Mouse (Mus musculus) cerebellum, postnatal 4 days (tissue): ENCODE measurements around the gene Wfdc11.
A peak's percentile ranks its signal among the peaks of the same experiment; 100 is the strongest.
"Not testable (repeated sequence)": the region's sequence is repeated elsewhere in the genome, so short reads cannot be mapped to it uniquely, and the experiment has no call there.

Experiments
- DNase-seq, 2 experiments: peaks; one replicate each; pipeline ENCODE4 v3.0.0; 2022; ENCODE audit warnings: low spot score in 2 of 2, mixed read lengths in 1 of 2

The Wfdc11 gene

DNA sequence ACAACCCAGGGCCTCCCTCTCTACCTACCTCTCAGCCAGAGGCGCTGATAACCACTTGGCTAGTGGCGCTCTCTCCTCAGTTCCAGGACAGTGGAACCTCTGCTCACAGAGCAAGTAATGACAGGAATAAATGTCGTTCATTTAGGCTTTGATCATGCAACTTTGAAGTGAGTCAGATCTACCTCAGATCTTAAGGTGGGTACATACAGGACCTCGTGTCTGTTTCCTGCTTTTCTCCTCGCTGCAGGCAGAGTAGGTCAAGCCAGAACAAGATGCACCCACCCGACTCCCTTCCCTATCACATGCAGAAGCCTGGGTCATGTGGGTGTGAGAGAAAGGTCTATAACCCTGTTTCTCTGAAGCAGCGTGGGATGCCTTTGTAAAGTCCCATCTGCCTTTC is at the start of gene Wfdc11:
Gene Wfdc11 (minus strand): TSS at position 101 of the 400 bp plus-strand sequence.
- DNase-seq: no peak

GRCm38 (mm10) chr2:164723276-164723675 is 49.4 kb upstream of the Wfdc11 start:
- DNase-seq: no peak

DNA sequence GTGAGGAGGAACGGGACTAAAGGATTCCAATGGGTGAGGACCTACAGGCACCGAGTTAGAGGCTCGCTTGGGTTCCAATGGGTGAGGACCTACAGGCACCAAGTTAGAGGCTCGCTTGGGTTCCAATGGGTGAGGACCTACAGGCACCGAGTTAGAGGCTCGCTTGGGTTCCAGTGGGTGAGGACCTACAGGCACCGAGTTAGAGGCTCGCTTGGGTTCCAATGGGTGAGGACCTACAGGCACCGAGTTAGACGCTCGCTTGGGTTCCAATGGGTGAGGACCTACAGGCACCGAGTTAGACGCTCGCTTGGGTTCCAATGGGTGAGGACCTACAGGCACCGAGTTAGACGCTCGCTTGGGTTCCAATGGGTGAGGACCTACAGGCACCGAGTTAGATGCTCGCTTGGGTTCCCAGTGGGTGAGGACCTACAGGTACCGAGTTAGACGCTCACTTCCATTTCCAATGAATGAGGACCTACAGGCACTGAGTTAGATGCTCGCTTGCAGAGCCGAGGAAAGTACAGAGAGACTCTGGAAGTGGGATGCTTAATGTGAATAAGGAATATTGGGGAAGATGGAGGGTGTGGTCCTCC is 42.4 kb upstream of the Wfdc11 start:
- DNase-seq: not testable (repeated sequence)

GRCm38 (mm10) chr2:164715005-164715404 is 41.1 kb upstream of the Wfdc11 start, which contains the start of gene Spint5:
Gene Spint5, plus strand, starts transcription at chr2:164715305.
- DNase-seq: no peak

- no peak for DNase-seq
These were observed 32.1 kb upstream of the Wfdc11 start for GRCm38 (mm10) chr2:164705991-164706390.

DNA sequence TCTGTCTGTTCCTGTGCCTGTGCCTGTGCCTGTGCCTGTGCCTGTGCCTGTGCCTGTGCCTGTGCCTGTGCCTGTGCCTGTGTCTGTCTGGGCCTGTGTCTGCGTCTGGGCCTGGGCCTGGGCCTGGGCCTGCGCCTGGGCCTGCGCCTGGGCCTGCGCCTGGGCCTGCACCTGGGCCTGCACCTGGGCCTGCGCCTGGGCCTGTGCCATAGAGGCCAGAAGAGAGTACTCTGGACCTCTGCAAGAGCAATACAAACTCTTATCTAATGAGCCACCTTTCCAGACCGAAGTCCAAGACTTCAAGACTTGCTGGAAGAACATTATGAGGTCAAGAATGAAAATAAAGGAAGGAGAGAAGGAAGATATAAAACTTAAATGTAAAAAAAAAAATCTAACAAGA is 31.4 kb upstream of the Wfdc11 start:
- no peak for DNase-seq

- DNase-seq: no peak
These were observed 30.3 kb upstream of the Wfdc11 start for GRCm38 (mm10) chr2:164704235-164704634.

DNA sequence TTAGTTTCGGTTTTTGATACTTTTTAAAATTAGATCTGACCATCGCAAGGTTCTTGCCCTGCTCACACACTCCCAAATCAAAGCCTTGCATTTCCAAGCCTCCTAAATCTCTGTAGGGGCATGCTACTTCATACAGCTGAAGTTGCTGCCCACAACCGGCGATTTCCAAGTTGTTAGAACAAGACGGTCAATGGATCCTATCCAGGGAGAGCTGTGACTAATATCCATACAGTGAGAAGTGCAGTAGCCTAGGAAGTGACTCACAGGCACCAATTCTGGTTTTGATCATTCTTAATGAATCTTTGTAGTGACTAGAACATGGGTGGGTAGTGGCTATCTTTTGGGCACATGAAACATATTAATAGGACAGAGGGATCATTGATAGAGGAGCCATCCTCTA is 27.9 kb upstream of the Wfdc11 start:
- no peak for DNase-seq

DNA sequence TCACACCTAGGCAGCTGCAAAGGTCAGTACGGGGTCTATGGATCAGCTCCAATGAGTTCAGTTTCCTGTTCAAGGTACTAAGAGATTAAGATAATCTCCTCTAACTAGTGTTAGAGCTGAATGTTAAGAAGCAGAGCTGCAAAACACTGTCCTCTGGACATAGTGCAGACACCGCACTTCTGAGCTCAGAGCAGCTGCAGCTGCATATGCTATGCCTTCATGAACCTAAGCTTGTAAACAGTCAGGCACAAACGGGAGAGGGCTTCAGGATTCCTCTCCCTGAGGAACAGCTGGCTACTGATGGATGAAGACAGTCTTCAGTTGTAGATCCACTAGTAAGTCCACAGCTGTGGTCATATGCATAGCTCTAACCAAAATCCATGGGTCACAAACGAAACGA is 27.1 kb upstream of the Wfdc11 start:
- no peak for DNase-seq

GRCm38 (mm10) chr2:164698201-164698600 is 24.3 kb upstream of the Wfdc11 start, which contains the start of gene Spint4:
Gene Spint4, plus strand, starts transcription at chr2:164698501.
- DNase-seq: no peak

DNA sequence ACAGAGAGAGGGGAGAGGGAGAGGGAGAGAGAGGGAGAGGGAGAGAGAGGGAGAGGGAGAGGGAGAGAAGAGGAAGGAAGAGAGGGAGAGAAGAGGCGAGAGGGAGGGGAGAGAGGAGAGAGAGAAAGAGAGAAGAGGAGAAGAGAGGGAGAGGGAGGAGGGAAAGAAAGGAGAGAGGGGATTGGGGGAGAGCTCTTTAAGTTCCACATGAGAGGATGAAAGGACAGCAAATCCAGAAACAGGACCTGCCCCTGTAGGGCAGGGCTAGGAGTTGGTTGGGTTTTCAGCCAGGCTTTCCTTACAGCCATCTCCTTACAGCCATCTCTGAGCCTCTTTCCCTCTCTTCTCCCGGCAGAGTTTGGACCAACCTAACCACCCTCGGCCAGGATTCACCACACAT is 10.9 kb upstream of the Wfdc11 start, which contains the start of gene Wfdc13:
Gene Wfdc13 (plus strand): TSS at position 301 of the 400 bp plus-strand sequence.
- no peak for DNase-seq

- no peak for DNase-seq
These were observed 6.0 kb upstream of the Wfdc11 start for GRCm38 (mm10) chr2:164679906-164680305.

DNA sequence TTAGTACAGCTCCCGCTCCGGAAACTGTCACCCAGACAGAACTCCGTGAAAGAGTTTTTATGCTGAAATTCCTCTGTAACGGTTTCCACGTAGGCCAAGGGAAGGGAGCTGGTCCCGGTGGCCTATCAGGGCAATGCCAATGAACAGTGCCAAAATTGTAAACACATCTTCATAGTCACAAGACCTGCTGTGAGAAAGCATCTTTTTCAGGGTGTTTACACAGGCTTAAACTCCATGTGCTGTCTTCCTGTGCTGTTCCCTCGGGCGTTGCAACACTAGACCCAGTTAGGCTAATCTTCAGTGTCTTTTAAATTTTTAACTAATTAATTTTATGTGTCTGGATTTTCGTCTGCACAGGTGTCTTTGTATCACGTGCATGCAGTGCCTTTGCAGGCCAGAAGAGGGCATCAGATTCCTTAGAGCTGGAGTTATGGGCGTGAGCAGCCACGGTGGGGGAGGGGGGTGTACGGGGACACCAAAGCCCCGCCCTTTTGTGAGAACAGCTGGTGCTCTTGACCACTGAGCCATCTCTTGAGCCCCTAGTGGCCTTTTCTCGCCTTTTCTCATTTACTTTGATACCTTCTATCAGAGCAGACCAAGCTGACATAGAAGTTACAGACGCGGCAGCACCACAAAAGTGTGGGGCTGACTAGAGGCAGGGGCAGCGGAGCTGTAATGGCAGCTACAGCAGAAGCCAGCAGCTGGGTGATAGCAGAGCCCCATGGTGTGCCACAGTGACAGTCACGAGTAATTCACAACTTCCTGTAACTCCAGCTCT is 5.2 kb upstream of the Wfdc11 start:
- peak; percentile 40 to 73 for DNase-seq

GRCm38 (mm10) chr2:164676916-164677685 is 3.2 kb upstream of the Wfdc11 start:
- no peak for DNase-seq

DNA sequence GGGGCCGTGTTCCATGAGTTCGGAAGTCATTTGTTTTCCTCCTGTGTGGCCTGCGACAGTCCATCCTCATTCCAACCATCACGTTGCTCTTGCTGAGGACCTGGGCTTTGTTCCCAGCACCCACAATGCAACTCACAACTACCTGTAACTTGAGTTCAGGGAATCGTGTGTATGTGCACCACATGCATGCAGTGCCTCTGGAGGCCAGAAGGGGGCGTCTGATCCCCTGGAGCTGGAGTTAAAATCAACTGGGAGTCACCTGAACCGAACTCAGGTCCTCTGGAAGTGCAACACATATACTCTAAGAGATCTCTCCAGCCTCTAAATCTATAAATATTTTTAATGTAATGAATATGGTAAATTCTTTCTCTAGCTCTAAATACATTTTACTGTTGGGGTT is 2.2 kb upstream of the Wfdc11 start:
- DNase-seq: no peak

DNA sequence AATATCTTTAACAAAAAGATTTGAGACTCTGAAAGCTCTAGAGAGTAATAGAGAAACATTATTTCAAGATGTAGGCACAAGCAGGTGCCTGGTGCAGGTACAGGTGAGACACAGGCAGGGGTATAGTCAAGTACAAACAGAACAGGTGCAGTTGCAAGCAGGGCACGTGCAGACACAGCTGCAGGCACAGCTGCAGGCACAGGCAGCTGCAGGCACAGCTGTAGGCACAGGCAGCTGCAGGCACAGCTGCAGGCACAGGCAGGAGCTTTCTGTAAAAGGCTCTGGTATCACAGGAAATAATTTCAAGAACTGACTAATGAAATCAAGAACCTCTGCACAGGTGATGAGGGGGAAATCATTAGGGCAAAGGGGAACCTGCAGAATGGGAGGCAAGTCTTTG is 2.9 kb downstream of the Wfdc11 start:
- no peak for DNase-seq

GRCm38 (mm10) chr2:164670261-164670660 is 3.6 kb downstream of the Wfdc11 start:
- no peak for DNase-seq

- no peak for DNase-seq
These were observed 9.0 kb downstream of the Wfdc11 start for GRCm38 (mm10) chr2:164664851-164665250.

GRCm38 (mm10) chr2:164656483-164656882 is 17.4 kb downstream of the Wfdc11 start, which contains the start of gene Wfdc9:
Gene Wfdc9, minus strand, starts transcription at chr2:164656583.
- DNase-seq: no peak

DNA sequence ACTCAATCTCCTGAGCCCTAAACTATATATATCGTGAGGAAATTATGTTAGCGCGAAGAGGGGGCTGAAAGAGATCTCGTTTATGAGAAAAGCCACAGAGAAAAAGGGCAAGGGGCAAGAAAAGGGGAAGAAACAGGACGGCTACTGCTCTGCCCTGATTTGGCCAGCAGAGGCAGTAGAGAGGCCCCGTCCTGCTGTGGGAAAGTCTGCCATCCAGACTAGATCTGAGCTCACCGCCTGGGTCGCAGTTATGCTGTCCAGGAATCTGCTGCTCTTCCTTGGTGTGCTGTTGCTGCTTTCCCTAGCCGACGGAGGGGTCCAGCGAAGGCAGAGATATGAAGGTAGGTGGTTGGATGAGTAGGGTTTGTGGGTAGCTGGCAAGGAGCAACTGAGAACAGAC is 18.0 kb downstream of the Wfdc11 start, which contains the start of gene Wfdc10:
Gene Wfdc10 (plus strand): TSS at position 189 of the 400 bp plus-strand sequence.
- peak; percentile 32 to 60 for DNase-seq

GRCm38 (mm10) chr2:164641881-164642673 is 31.8 kb downstream of the Wfdc11 start:
- DNase-seq: no peak
